Mouse (Mus musculus) testis, postnatal 10 days (tissue): ENCODE data around the gene Cldn1.
A peak's percentile ranks its signal among the peaks of the same experiment; 100 is the strongest.

Experiments used
- DNase-seq: peaks from one replicate; pipeline ENCODE4 v3.0.0; 2021; ENCODE audit warnings: low spot score

Gene Cldn1

GRCm38 (mm10) chr16:26371325-26372053 lies at the start of gene Cldn1:
TSS of gene Cldn1 (minus strand) at chr16:26371841.
- peak; percentile 97 for DNase-seq

GRCm38 (mm10) chr16:26418616-26419015 lies 47.0 kb upstream of the Cldn1 start:
- no peak for DNase-seq

- no peak for DNase-seq
These were observed 32.4 kb upstream of the Cldn1 start for GRCm38 (mm10) chr16:26404070-26404469.

GRCm38 (mm10) chr16:26400971-26401370 lies 29.3 kb upstream of the Cldn1 start:
- no peak for DNase-seq

- DNase-seq, result no peak
These were observed 28.9 kb upstream of the Cldn1 start for GRCm38 (mm10) chr16:26400549-26400948.

- no peak for DNase-seq
These were observed 19.3 kb upstream of the Cldn1 start for GRCm38 (mm10) chr16:26390936-26391335.

GRCm38 (mm10) chr16:26386159-26386558 lies 14.5 kb upstream of the Cldn1 start:
- DNase-seq, result no peak

- no peak for DNase-seq
These were observed 12.5 kb upstream of the Cldn1 start for GRCm38 (mm10) chr16:26384112-26384649.

GRCm38 (mm10) chr16:26377170-26377569 lies 5.5 kb upstream of the Cldn1 start:
- no peak for DNase-seq

- no peak for DNase-seq
These were observed 1.5 kb downstream of the Cldn1 start for GRCm38 (mm10) chr16:26370127-26370526.

- DNase-seq, result no peak
These were observed 2.5 kb downstream of the Cldn1 start for GRCm38 (mm10) chr16:26369044-26369730.

- DNase-seq, result no peak
These were observed 3.5 kb downstream of the Cldn1 start for GRCm38 (mm10) chr16:26368121-26368520.

- no peak for DNase-seq
These were observed 10.9 kb downstream of the Cldn1 start for GRCm38 (mm10) chr16:26360694-26361093.

- no peak for DNase-seq
These were observed 12.0 kb downstream of the Cldn1 start for GRCm38 (mm10) chr16:26359619-26360018.

- no peak for DNase-seq
These were observed 12.7 kb downstream of the Cldn1 start for GRCm38 (mm10) chr16:26358898-26359297.

- no peak for DNase-seq
These were observed 13.5 kb downstream of the Cldn1 start for GRCm38 (mm10) chr16:26357863-26358780.

- DNase-seq, result no peak
These were observed 16.1 kb downstream of the Cldn1 start for GRCm38 (mm10) chr16:26355513-26355912.

- DNase-seq, result no peak
These were observed 20.9 kb downstream of the Cldn1 start for GRCm38 (mm10) chr16:26350786-26351185.

GRCm38 (mm10) chr16:26348809-26349208 lies 22.8 kb downstream of the Cldn1 start:
- no peak for DNase-seq

- DNase-seq, result no peak
These were observed 55.4 kb downstream of the Cldn1 start for GRCm38 (mm10) chr16:26316281-26316680.

- no peak for DNase-seq
These were observed 56.8 kb downstream of the Cldn1 start for GRCm38 (mm10) chr16:26314815-26315214.

GRCm38 (mm10) chr16:26309402-26309801 lies 62.2 kb downstream of the Cldn1 start:
- no peak for DNase-seq
